Mouse (Mus musculus): Measurements from ENCODE around the gene Olfr924.
"Not testable (repeated sequence)": the region's sequence is repeated elsewhere in the genome, so short reads cannot be mapped to it uniquely, and the experiment has no call there.

Gene Olfr924

GRCm38 (mm10) chr9:38844149-38844548 is at the start of gene Olfr924:
TSS of gene Olfr924 (plus strand) at chr9:38844449.
- no peak for DNase-seq (ENCODE audit: low spot score in 2 of 2)

GRCm38 (mm10) chr9:38805696-38806095 is 38.6 kb upstream of the Olfr924 start:
- no peak for DNase-seq (ENCODE audit: low spot score in 2 of 2)

- DNase-seq (ENCODE audit: low spot score in 2 of 2): no peak
Measured at GRCm38 (mm10) chr9:38814314-38814713, 29.9 kb upstream of the Olfr924 start, which contains the start of gene Olfr922. TSS of gene Olfr922 (plus strand) at chr9:38814614.

- DNase-seq (ENCODE audit: low spot score in 2 of 2): no peak
Measured at GRCm38 (mm10) chr9:38815458-38815986, 28.7 kb upstream of the Olfr924 start.

GRCm38 (mm10) chr9:38826245-38826644 is 18.0 kb upstream of the Olfr924 start, which contains the start of gene Olfr923:
TSS of gene Olfr923 (plus strand) at chr9:38826545.
- DNase-seq (ENCODE audit: low spot score in 2 of 2): no peak

GRCm38 (mm10) chr9:38833027-38833426 is 11.2 kb upstream of the Olfr924 start:
- DNase-seq (ENCODE audit: low spot score in 2 of 2): no peak

GRCm38 (mm10) chr9:38854760-38855159 is 10.5 kb downstream of the Olfr924 start, which contains the start of gene Olfr26:
TSS of gene Olfr26 (plus strand) at chr9:38855060.
- no peak for DNase-seq (ENCODE audit: low spot score in 2 of 2)

GRCm38 (mm10) chr9:38874880-38875279 is 30.6 kb downstream of the Olfr924 start:
- DNase-seq (ENCODE audit: low spot score in 2 of 2): not testable (repeated sequence)

- DNase-seq (ENCODE audit: low spot score in 2 of 2): no peak
Measured at GRCm38 (mm10) chr9:38876826-38877225, 32.6 kb downstream of the Olfr924 start, which contains the start of gene Olfr926. TSS of gene Olfr926 (plus strand) at chr9:38877126.
